Mouse (Mus musculus) neutrophil, adult 83 days (primary cell): ENCODE measurements around the gene Gemin2. TPM values are rescaled to one million over a fixed set of nuclear protein-coding genes. Genes with fewer than 3 reads are reported as not detected.

Experiments
- total RNA-seq, 2 experiments: library from RNA; stranded (reverse); gene quantifications; one replicate each; pipeline ENCODE4 v1.2.4; 2023

Gene Gemin2
- 1 to 10 TPM; 7.5 to 8.8 TPM for total RNA-seq

GRCm38 (mm10) chr12:59013234-59013633, at the start of gene Gemin2:
Gene Gemin2 (plus strand): TSS chr12:59013393.

GRCm38 (mm10) chr12:59011844-59012709, 1.1 kb upstream of the Gemin2 start, which contains the start of gene Sec23a:
Gene Sec23a (minus strand): TSS chr12:59012017.

GRCm38 (mm10) chr12:59060993-59061595, 47.9 kb downstream of the Gemin2 start, which contains the start of gene Trappc6b:
Gene Trappc6b (minus strand): TSS chr12:59061472.

GRCm38 (mm10) chr12:59066448-59067077, 53.4 kb downstream of the Gemin2 start, which contains the start of gene Pnn:
Gene Pnn (plus strand): TSS chr12:59066884.

Other genes starting within 250 kb of the Gemin2 start
- 10 to 100 TPM; 17.9 to 18.2 TPM for gene Sec23a, start 1.4 kb upstream of the Gemin2 start, total RNA-seq
- gene Trappc6b, start 48.1 kb downstream of the Gemin2 start, total RNA-seq: 10 to 100 TPM; 49.3 to 49.8 TPM
- gene Pnn, start 53.5 kb downstream of the Gemin2 start, total RNA-seq: 10 to 100 TPM; 34.2 to 51.2 TPM
- 100 to 1,000 TPM; 115 to 120 TPM for gene Mia2, start 82.4 kb downstream of the Gemin2 start, total RNA-seq
- 10 to 100 TPM; 21.9 to 39.0 TPM for gene Fbxo33, start 206.3 kb downstream of the Gemin2 start, total RNA-seq